Mouse (Mus musculus): ENCODE data around the gene Gm4869. TPM values are rescaled to one million over a fixed set of nuclear protein-coding genes. Genes with fewer than 3 reads are reported as not detected.
"Not testable (repeated sequence)": the region's sequence is repeated elsewhere in the genome, so short reads cannot be mapped to it uniquely, and the experiment has no call there.

The Gm4869 gene
- polyA plus RNA-seq, 1 experiment = not detected

DNA sequence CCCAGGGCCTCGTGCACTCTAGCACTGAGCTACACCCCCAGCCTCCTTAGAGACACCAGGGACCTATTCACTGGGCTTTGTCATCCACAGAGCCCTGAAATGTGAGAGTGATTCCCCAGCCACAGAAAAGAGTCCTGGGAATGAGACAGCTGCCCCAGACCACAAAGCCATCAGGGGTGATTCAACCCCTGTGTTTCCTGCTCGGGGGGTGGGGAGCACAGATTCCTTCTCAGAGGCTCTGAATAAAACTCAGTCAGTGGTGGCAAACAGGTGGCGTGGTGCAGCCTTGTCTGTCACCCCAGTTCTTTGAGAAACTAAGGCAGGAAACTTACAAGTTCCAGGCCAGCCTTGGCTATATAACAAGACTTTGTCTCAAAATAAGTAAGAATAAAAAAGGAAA lies 16.0 kb downstream of the Gm4869 start:
- WGBS = 86% methylated on average over 3 of the region's 3 CpGs
- no peak for DNase-seq (ENCODE audit: low read depth, low spot score)

DNA sequence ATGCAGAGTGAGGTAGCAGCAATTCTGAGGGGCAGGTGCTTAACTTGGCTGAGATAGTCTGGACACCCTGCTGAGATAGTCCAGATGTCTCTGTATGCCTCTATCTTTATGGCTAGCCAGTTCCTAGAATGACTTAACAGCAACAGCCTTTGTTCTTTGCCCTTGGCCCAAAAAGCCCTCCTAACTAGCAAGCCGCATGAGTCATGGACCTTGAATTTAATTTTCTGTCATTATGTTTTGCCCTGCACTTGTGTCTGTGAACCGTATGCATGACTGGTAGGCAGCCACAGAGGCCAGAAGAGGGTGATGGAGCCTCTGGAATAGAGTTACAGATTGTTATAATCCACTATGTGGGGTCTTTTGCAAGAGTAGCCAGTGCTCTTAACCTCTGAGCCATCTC lies 17.7 kb downstream of the Gm4869 start:
- 70% methylated on average over 2 of the region's 2 CpGs for WGBS
- DNase-seq (ENCODE audit: low read depth, low spot score) = not testable (repeated sequence)

- WGBS = 67% methylated on average over 2 of the region's 2 CpGs
- no peak for DNase-seq (ENCODE audit: low read depth, low spot score)
Measured at GRCm38 (mm10) chr5:140464943-140465342, 19.5 kb downstream of the Gm4869 start.

GRCm38 (mm10) chr5:140472336-140472735 lies 26.9 kb downstream of the Gm4869 start:
- DNase-seq (ENCODE audit: low read depth, low spot score) = no peak
- WGBS = 81% methylated on average over 3 of the region's 3 CpGs

- 48% methylated on average over 4 of the region's 4 CpGs for WGBS
- DNase-seq (ENCODE audit: low read depth, low spot score) = no peak
Measured at GRCm38 (mm10) chr5:140481458-140481857, 36.0 kb downstream of the Gm4869 start.

DNA sequence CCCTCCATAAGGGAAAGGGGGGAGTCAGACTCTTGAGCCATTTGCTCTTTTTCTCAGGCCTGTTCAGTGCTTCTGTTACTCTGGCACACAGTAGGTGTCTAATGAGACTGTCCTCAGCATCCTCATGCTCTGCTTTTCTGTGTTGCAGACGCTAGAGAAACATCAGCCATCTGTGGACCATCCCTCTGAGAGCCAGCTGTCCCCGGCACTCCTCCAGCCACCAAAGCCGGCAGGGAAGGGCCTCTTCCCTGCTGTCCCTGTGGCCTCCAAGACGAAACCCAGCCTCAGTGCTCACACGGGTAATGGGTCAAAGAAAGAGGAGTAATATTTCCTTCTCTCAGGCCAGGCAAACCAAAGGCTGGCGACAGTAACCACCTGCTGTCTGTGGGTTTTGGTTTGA lies 45.7 kb downstream of the Gm4869 start:
- DNase-seq (ENCODE audit: low read depth, low spot score) = no peak
- 79% methylated on average over 6 of the region's 6 CpGs for WGBS

DNA sequence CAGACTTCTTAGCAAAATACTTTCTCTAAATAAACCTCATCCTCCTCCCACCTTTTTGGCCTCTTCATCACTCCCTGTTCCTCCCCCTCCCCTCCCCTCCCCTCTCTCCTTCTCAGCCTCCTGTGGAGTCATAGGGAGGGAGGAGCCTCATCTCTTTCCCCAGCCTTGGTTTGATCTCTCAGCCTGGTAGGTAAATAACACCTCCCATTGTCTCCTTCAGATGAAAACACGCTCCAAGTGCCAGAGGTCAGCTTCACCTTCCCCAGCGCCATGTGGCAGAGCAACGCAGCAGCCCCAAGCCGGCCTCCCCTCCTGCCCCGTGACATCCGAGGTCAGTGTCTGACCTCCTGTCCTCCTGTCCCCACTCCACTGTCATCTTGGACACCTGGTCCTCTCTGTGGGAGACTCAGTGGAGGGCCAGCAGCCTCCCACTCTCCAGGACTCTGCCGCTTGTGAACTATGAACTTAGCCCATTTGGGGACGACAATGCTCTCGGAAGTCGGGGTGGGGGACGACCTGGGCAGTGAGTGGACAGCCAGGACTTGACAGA lies 47.3 kb downstream of the Gm4869 start:
- WGBS = 17% methylated on average over 11 of the region's 11 CpGs
- DNase-seq (ENCODE audit: low read depth, low spot score) = no peak

GRCm38 (mm10) chr5:140498176-140498575 lies 52.7 kb downstream of the Gm4869 start:
- WGBS = 62% methylated on average over 6 of the region's 6 CpGs
- no peak for DNase-seq (ENCODE audit: low read depth, low spot score)

DNA sequence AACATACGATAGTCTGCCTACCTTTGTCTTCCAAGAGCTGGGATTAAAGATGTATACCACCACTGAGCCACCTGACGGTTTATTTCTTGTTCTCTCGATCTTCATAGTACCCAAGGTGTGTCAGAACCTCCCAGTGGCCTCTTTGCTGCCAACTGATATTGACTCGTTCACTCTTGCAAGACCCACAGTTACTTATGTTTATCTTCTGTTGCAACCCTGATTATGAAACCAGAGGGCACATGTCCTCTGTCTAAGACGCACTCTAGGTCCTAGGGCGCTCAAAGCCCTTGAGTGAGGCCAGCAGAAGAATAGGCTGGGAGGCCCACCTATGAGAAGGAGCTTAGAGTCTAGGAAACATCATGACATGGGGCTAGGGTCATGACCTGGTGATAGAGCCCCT lies 55.3 kb downstream of the Gm4869 start:
- no peak for DNase-seq (ENCODE audit: low read depth, low spot score)
- 67% methylated on average over 6 of the region's 6 CpGs for WGBS

DNA sequence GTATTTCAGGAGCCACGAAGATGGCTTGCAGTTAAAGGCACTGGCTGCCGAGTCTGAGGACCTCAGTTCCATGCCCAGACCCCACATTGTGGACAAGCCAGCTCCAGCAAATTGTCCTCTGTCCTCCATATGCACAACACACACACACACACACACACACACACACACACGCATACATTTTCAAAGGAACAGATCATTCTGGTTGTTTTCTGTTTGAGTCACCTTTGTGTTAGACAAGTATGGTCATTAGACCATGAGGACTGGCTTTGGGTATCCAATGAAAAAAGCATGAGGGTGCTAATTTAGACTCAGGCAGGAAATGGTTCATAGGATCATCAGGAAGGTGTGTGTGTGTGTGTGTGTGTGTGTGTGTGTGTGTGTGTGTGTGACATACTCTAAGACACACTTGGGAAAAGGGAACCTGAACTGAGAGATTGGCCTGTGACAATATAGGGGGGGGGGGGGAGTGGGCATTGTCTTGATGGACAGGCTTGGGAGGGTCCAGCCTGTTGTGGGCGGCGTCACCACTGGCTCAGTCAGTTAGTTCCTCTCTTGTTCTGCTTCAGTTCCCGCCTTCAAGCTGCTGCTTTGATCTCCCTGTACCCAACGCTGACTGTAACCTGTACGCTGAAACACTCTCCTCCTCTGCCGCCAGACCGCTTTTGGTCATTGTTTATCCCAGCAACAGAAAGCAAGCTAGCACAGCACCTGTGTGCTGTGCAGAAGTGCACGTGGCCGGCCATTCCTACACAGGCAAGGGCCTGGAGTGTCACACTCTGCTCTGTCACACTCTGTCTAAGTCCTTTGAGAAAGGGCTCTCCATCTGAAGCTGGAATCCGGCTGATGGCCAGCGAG lies 56.8 kb downstream of the Gm4869 start:
- no peak for DNase-seq (ENCODE audit: low read depth, low spot score)
- 28% methylated on average over 14 of the region's 14 CpGs for WGBS

- DNase-seq (ENCODE audit: low read depth, low spot score) = peak; percentile 21
- under 1% methylated on average over 12 of the region's 12 CpGs for WGBS
Measured at GRCm38 (mm10) chr5:140502925-140503324, 57.5 kb downstream of the Gm4869 start.

DNA sequence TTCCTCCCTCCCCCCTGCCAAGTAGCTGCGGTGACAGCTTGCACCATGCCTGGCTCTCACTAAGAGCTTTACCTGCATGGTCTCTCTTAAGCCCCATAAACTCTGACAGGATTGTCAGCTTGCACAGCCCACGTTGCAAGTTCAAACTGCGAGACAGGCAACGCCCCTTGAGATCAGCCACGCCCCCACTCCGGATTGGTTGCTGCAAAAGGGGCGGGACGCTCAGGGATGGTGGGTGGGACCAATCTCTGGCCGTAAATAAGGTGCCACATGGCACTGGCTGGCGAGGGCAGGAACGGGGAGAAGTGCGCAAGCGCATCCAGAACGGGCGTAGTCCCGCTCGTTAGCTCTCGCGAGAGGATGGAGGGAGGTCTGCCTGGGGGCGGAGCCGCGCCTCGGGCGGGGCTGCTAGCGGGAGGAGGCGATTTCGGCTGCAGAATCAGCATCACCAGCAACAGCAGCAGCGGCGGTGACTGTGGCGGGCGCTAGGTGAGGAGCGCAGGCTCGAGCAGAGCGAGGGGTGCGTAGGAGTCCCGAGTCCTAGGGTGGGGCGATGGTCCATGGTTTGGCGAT lies 59.8 kb downstream of the Gm4869 start, which contains the start of gene Chst12:
Gene Chst12 (plus strand): TSS at position 343 of the 573 bp plus-strand sequence.
- WGBS = under 1% methylated on average over 38 of the region's 38 CpGs
- DNase-seq (ENCODE audit: low read depth, low spot score) = peak; percentile 89

DNA sequence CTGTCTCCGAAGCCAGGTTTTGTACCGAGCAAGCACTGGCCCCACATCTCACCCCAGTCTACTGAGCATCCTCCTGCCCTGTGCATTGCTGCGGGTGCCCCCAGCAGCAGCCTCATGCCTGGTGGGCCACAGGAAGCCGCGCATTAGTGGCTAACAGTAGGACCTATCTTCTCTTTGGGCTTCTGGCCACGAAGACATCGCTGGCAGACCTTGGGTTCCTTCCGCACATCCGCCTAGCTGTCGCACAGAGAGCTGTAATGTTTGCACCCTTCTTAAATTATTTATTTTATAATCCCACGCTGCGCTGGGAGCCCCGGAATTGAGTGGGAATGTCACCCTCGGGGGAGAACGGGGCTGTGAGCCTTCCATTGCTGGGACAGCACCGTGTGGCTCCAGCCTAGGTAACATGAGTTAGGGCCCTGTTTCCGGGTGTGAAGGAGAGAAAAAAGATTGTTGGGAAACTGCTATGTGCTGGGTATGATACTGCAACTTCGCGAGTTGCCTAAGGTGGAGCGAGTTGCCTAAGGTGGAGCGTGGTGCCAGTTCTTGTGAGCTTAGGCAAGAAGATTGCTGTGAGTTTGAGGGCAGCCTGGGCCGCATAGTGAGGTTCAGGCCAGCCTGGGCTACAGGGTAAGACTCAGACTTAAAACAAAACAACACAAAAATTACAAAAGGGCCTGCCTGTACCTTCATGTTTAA lies 60.8 kb downstream of the Gm4869 start:
- 42% methylated on average over 22 of the region's 22 CpGs for WGBS
- DNase-seq (ENCODE audit: low read depth, low spot score) = no peak

DNA sequence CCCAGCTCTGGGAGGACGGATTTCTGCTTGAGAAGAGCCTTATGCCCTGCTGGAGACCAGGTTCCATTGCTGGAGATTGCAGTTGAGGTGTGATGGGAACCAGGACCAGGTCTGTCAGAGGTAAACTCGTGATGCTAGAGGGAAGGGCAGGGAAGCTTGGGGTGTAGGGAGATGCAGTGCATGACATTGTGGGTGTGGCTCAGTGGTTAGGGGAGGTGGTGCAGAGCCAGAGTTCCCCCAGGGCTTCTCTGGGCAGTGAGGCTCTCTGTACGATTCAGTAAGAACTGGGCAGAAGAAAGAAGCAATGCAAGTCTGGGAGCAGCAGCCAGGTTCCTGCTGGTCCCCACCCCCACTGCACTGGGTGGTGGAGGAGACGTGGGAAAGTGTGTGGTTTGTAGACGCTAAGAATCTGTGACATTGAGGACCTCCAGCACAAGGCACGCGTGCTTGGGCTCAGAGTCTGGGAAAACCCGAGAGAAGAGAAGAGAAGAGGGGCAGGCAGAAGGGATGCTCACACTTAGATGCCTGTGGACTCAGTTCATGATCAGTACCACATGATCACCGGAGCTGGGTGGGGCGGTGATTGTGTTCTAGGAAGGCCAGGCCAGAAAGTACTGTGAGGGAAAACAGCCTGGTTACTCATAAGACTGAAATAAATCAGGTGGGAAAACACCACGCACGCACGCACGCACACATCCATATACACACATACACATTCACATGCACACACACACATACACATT lies 62.2 kb downstream of the Gm4869 start:
- 66% methylated on average over 14 of the region's 14 CpGs for WGBS
- no peak for DNase-seq (ENCODE audit: low read depth, low spot score)

DNA sequence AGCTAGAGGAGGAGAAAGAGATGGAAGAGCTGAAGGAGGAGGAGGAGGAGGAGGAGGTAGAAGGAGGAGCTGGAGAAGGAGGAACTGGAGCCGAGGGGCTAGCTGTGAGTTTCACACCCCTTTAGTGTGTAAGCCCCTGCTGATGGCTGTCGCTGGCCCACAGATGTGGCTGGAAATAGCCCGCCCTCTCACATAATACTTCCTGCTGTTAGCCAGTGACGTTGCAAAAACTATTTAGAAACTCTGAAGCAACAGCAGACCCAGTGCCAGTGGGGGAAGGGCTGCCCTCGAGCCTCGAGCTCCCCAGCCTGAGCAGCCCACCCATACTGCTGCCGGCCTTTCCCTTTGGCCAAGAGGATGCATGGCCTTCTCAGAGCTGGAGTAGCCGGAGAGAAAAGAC lies 63.2 kb downstream of the Gm4869 start:
- DNase-seq (ENCODE audit: low read depth, low spot score) = no peak
- WGBS = 59% methylated on average over 8 of the region's 8 CpGs

DNA sequence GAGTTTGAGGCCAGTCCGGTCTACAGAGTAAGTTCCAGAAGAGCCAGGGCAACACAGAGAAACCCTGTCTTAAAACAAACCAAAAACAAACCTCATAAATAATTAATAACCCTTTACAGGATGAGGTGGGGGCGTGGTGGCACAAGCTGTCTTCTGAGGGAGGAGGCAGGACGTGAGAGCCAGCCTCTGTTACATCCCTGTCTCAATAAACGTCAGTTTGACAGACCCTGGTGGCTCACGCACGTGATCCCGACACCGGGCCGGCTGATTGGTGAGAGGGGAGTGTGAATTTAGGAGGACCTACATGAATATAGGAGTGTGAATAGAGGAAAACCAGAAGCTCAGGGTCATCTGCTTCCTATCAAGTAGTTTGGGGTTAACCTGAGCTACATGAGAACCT lies 63.8 kb downstream of the Gm4869 start:
- WGBS = 56% methylated on average over 9 of the region's 9 CpGs
- no peak for DNase-seq (ENCODE audit: low read depth, low spot score)

DNA sequence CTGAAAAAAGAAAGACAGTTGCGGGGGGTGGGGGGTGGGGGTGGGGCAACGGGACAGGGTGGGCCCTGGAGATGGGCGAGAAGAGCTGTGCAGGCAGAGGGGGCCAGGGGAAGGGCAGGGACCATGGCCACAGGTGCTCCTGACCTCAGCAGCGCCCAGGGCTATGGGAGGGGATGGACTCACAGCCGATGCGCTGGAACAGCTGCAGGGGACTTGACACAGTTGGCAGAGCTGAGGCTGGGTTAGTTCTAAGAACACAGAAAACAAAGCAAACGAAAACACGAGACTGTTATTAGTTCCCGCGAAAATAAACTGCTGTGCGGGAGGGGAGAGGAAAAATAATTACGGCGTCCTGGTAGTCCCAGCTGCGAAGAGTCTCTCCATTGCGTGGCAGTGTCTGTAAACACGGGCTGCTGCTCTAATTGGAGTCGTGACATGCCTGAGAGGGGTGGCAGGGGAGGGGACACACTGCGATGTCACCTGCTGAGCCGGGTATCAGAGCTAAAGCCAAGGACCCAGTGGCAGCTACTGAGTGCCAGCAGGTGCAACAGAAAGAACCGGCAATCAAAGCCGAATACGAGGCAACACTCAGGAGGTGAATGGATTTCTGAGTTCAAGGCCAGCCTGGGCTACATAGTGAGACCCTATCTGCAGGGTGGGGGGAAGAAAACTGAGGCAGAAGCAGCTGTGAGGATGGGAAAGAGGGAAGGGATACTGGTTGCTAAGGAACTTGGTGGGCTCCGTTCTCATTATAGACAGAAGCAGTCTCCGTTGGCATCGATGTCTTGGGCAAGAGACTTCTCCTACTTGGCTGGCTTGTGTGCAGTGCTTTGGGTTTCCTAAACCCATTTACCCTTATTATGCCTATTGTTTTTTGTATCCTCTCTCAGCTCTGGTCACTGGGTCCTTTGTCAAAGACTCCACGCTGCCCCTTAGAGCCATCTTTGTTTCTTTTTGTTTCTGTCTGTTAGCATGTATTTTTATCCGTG lies 64.9 kb downstream of the Gm4869 start:
- no peak for DNase-seq (ENCODE audit: low read depth, low spot score)
- whole genome bisulfite sequencing = 31% methylated on average over 27 of the region's 27 CpGs

DNA sequence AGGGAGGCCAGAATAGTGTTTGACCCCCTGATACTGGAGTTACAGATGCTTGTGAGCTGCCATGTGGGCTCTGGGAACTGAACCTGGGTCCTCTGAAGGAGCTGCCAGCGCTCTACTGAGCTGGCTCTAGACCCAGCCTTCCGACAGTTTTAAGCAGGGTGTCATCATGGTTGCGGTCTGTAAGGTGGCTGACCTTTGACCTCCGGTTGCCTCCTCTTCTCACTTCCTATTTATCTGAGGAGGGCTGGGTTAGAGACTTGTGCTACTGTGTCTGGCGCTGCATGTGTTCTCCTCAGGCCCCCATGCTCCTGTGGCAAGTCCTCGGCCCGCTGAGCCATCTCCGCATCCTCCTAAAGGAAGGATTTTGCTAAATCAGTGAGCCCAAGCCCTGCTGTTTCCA lies 68.5 kb downstream of the Gm4869 start:
- no peak for DNase-seq (ENCODE audit: low read depth, low spot score)
- WGBS = 81% methylated on average over 8 of the region's 8 CpGs

Data from large intestine, adult 2 months (tissue).